In genomic region chr2:84387394-84388022, GRCm38 (mm10) we compare ENCODE assay signal across 8 mouse cellular contexts. TPM values are rescaled to one million over a fixed set of nuclear protein-coding genes. Genes with fewer than 3 reads are reported as not detected.
A peak's percentile ranks its signal among the peaks of the same experiment; 100 is the strongest.
DNase-seq lines count a peak whose midpoint lies in the region; ATAC-seq and TF ChIP-seq lines count a peak whose summit lies in the region.

No protein-coding gene starts in this region.

- H3K36me3 ChIP-seq in kidney, postnatal 0 days (ENCODE audit: insufficient read depth, low read length): no peaks in the 10 kb centered on the region

- H3K4me2 ChIP-seq in kidney, postnatal 0 days (ENCODE audit: low read length): peak overlapping the region; percentile 53

- no peaks in the 10 kb centered on the region for H3K9me3 ChIP-seq in kidney, postnatal 0 days (replicated peaks; ENCODE audit: low read length)

- peaks cover 8% of the 10 kb centered on the region; the same call in 1 of the 2 replicates for H3K4me1 ChIP-seq in kidney, postnatal 0 days (replicated peaks; ENCODE audit: insufficient read depth, low read length)

- DNase-seq in layer of hippocampus, adult 2 months (ENCODE audit: low spot score in 2 of 2): no peak
- DNase-seq in layer of hippocampus, postnatal 36 days: no peak
- no peak for DNase-seq in kidney, postnatal 0 days (ENCODE audit: low spot score)
- no peak for DNase-seq in gastrocnemius, adult 18-20 months (ENCODE audit: low spot score)
- DNase-seq in cerebellum, adult 11 months: no peak

- H3K4me3 ChIP-seq in layer of hippocampus, adult 2 months: peak overlapping the region; percentile 34
- H3K4me3 ChIP-seq in kidney, postnatal 0 days (replicated peaks; ENCODE audit: low read depth, low read length): peak overlapping the region; percentile 24

- 0 out of 2 replicates have a peak overlapping the region, but pooled peaks have one; percentile 23 for H3K9ac ChIP-seq in kidney, postnatal 0 days (ENCODE audit: low read depth, low read length)

- no peaks in the 10 kb centered on the region for H3K27me3 ChIP-seq in kidney, postnatal 0 days (ENCODE audit: insufficient read depth, low read length)

- peak; percentile 29 for TF ChIP-seq CTCF in layer of hippocampus, adult 2 months (conservative IDR thresholded peaks at IDR 0.05)
- no peak for TF ChIP-seq CTCF in kidney, postnatal 0 days (IDR thresholded peaks at IDR 0.05; ENCODE audit: low read depth)

- peak; percentile 55 for ATAC-seq in granulocyte monocyte progenitor cell, adult 5-6 weeks (replicated peaks; ENCODE audit: poor library complexity, severe bottlenecking)
- ATAC-seq in kidney, postnatal 0 days (replicated peaks; ENCODE audit: low FRiP score, low read depth): no peak
- peak; percentile 52; the same call in 1 of the 2 replicates for ATAC-seq in monocyte, adult 5-6 weeks (replicated peaks; ENCODE audit: insufficient number of reproducible peaks, low FRiP score, low TSS enrichment, poor library complexity, severe bottlenecking)
- ATAC-seq in CD4-positive, CD25-positive, alpha-beta regulatory T cell, adult 4 months: no peak

- H3K27ac ChIP-seq in layer of hippocampus, adult 2 months: peak overlapping the region; percentile 40; the same call in 1 of the 2 replicates
- H3K27ac ChIP-seq in kidney, postnatal 0 days: peak overlapping the region; percentile 67

- 44% methylated on average over 11 of the region's 11 CpGs for WGBS in kidney, postnatal 0 days

RNA-seq across cellular contexts. Expression of gene Calcrl, which starts 37.7 kb away (rescaled TPM):
- 1 to 10 TPM; 8.0 to 8.5 TPM for total RNA-seq in layer of hippocampus, adult 2 months (2021)
- 1 to 10 TPM; 7.5 to 8.0 TPM for total RNA-seq in layer of hippocampus, postnatal 36 days (2021)
- total RNA-seq in granulocyte monocyte progenitor cell, adult 5-6 weeks (2014; fragmentation: Nextera tagmentation): 10.0 and 12.3 TPM in 2 replicates
- 22.8 and 24.4 TPM in 2 replicates for total RNA-seq in granulocyte monocyte progenitor cell, adult 5-6 weeks (2017)
- polyA plus RNA-seq in kidney, postnatal 0 days (2015; fragmentation: Nextera tagmentation; extraction: Ambion mirVana): 50.1 and 53.7 TPM in 2 replicates
- 29.0 to 40.3 TPM (median 31.7 TPM) in 3 replicates for total RNA-seq in monocyte, adult 5-6 weeks (2017)
- 10 to 100 TPM; 11.1 TPM for total RNA-seq in gastrocnemius, adult 18-20 months (2021)
- polyA plus RNA-seq in CD4-positive, CD25-positive, alpha-beta regulatory T cell, adult 4 months (2017; shearing (Covaris generic)): 10 to 100 TPM; 25.6 to 26.7 TPM

Comparison
In these comparisons a context has a peak if more than half of its experiments do, and no peak if none do; other contexts are left out.
1. ATAC-seq: peak in granulocyte monocyte progenitor cell, adult 5-6 weeks (single experiment) and monocyte, adult 5-6 weeks (single experiment); none in kidney, postnatal 0 days (single experiment) and CD4-positive, CD25-positive, alpha-beta regulatory T cell, adult 4 months (single experiment).